Mouse (Mus musculus) spleen, adult 2 months (tissue): ENCODE data around the gene Gp1ba. TPM values are rescaled to one million over a fixed set of nuclear protein-coding genes. Genes with fewer than 3 reads are reported as not detected.

Source experiments
- DNase-seq, 2 experiments: peaks; one replicate each; pipeline versions ENCODE4 v3.0.0 to v3.0.0-alpha.2; 2012 to 2021; ENCODE audit warnings: low spot score in 2 of 2, low read depth in 1 of 2
- H3K27ac ChIP-seq: fragments of 200-500 bp; 2 replicates; pipeline ENCODE4 v1.5.1; 2012; ENCODE audit warnings: low read length, inconsistent platforms; ENCODE audit not compliant: insufficient read depth
- H3K27me3 ChIP-seq: fragments of 200-500 bp; 2 replicates; pipeline ENCODE4 v1.6.1; 2012; ENCODE audit warnings: mild to moderate bottlenecking, moderate library complexity, low read length, inconsistent platforms; ENCODE audit not compliant: control insufficient read depth, insufficient read depth
- H3K36me3 ChIP-seq: fragments of 200-500 bp; 2 replicates; pipeline ENCODE4 v1.6.1; 2012; ENCODE audit warnings: mild to moderate bottlenecking, low read length, inconsistent platforms; ENCODE audit not compliant: control insufficient read depth, insufficient read depth
- H3K4me1 ChIP-seq: fragments of 200-500 bp; 2 replicates; pipeline ENCODE4 v1.6.1; 2011; ENCODE audit warnings: inconsistent platforms; ENCODE audit not compliant: control insufficient read depth, insufficient read depth, insufficient read length
- H3K4me3 ChIP-seq: fragments of 200-500 bp; 2 replicates; pipeline ENCODE4 v1.5.1; 2011; ENCODE audit warnings: mild to moderate bottlenecking, inconsistent platforms; ENCODE audit not compliant: insufficient read depth, insufficient read length; ENCODE audit errors: extremely low read depth
- CTCF ChIP-seq: fragments of 200-500 bp; IDR thresholded peaks from 2 replicates; pipeline ENCODE4 v1.5.1; 2011; ENCODE audit warnings: mild to moderate bottlenecking, inconsistent platforms; ENCODE audit not compliant: insufficient read depth, insufficient read length, insufficient replicate concordance; ENCODE audit errors: extremely low read depth
- POLR2A ChIP-seq: fragments of 200-500 bp; IDR thresholded peaks from 2 replicates; pipeline ENCODE4 v1.6.1; 2011; ENCODE audit warnings: low read depth, low read length, inconsistent platforms
- WGBS: fragments of 180-500 bp; shearing (Covaris S2); methylation state at CpG from one replicate; pipeline ENCODE4 v1.1.7; 2018; 5-methylcytosine and 5-hydroxymethylcytosine counted together
- polyA plus RNA-seq: library from polyadenylated mRNA; depleted of rRNA; stranded (reverse); fragments of >200 nt; gene quantifications from 2 replicates; pipeline ENCODE4 v1.2.3, GENCODE M21; 2012

Gene Gp1ba
- polyA plus RNA-seq, 1 experiment = 9.3 TPM

- TF ChIP-seq CTCF (no peak), POLR2A (no peak)
- Histone ChIP-seq H3K27ac (no peak overlapping the region), H3K4me1 (peaks cover 5% of the 10 kb centered on the region; the same call in 1 of the 2 replicates), H3K4me3 (no peak overlapping the region), H3K36me3 (peaks cover 20% of the 10 kb centered on the region), H3K27me3 (no peaks in the 10 kb centered on the region)
- no peak for DNase-seq
- 94% methylated on average over 8 of the region's 8 CpGs for WGBS
These were observed 24.2 kb downstream of the Gp1ba start for GRCm38 (mm10) chr11:70663101-70663500.

GRCm38 (mm10) chr11:70663957-70664356, 25.0 kb downstream of the Gp1ba start:
- TF ChIP-seq POLR2A (no peak), CTCF (no peak)
- peaks cover 4% of the 10 kb centered on the region; the same call in 1 of the 2 replicates for H3K4me1 ChIP-seq
- no peak overlapping the region for H3K4me3 ChIP-seq
- H3K36me3 ChIP-seq = peaks cover 20% of the 10 kb centered on the region
- WGBS = 93% methylated on average over 6 of the region's 6 CpGs
- H3K27me3 ChIP-seq = no peaks in the 10 kb centered on the region
- no peak for DNase-seq
- no peak overlapping the region for H3K27ac ChIP-seq

- 96% methylated on average over 9 of the region's 9 CpGs for WGBS
- H3K4me3 ChIP-seq = no peak overlapping the region
- no peak for TF ChIP-seq POLR2A
- no peak for TF ChIP-seq CTCF
- H3K27me3 ChIP-seq = no peaks in the 10 kb centered on the region
- peaks cover 20% of the 10 kb centered on the region for H3K36me3 ChIP-seq
- no peak overlapping the region for H3K27ac ChIP-seq
- DNase-seq = no peak
- H3K4me1 ChIP-seq = peaks cover 4% of the 10 kb centered on the region; the same call in 1 of the 2 replicates
These were observed 25.8 kb downstream of the Gp1ba start for GRCm38 (mm10) chr11:70664741-70665140.

GRCm38 (mm10) chr11:70666687-70667086, 27.8 kb downstream of the Gp1ba start:
- Histone ChIP-seq H3K36me3 (peaks cover 20% of the 10 kb centered on the region), H3K4me1 (peaks cover 9% of the 10 kb centered on the region; the same call in 1 of the 2 replicates), H3K27me3 (no peaks in the 10 kb centered on the region), H3K4me3 (no peak overlapping the region), H3K27ac (no peak overlapping the region)
- WGBS = 96% methylated on average over 8 of the region's 8 CpGs
- no peak for TF ChIP-seq POLR2A
- no peak for TF ChIP-seq CTCF
- DNase-seq = no peak

GRCm38 (mm10) chr11:70667271-70668150, 28.6 kb downstream of the Gp1ba start:
- TF ChIP-seq POLR2A (no peak), CTCF (no peak)
- H3K4me1 ChIP-seq = peaks cover 9% of the 10 kb centered on the region; the same call in 1 of the 2 replicates
- H3K4me3 ChIP-seq = no peak overlapping the region
- WGBS = 82% methylated on average over 14 of the region's 14 CpGs
- H3K27me3 ChIP-seq = no peaks in the 10 kb centered on the region
- no peak for DNase-seq
- H3K36me3 ChIP-seq = peaks cover 20% of the 10 kb centered on the region
- H3K27ac ChIP-seq = no peak overlapping the region

- Histone ChIP-seq H3K27me3 (no peaks in the 10 kb centered on the region), H3K4me1 (peaks cover 9% of the 10 kb centered on the region; the same call in 1 of the 2 replicates), H3K27ac (peak overlapping the region; percentile 77), H3K36me3 (peaks cover 14% of the 10 kb centered on the region), H3K4me3 (peak overlapping the region; percentile 63)
- no peak for DNase-seq
- no peak for TF ChIP-seq POLR2A
- TF ChIP-seq CTCF = no peak
- 2% methylated on average over 15 of the region's 15 CpGs for WGBS
These were observed 29.4 kb downstream of the Gp1ba start for GRCm38 (mm10) chr11:70668335-70668770.
